Mouse (Mus musculus): ENCODE measurements around the gene Olfr486.
"Not testable (repeated sequence)": the region's sequence is repeated elsewhere in the genome, so short reads cannot be mapped to it uniquely, and the experiment has no call there.

GRCm38 (mm10) chr7:108192714-108193113 lies 20.2 kb upstream of the Olfr486 start:
- not testable (repeated sequence) for TF ChIP-seq CTCF (IDR thresholded peaks at IDR 0.05; ENCODE audit: borderline replicate concordance, control insufficient read depth, extremely low read depth, insufficient read depth, low read length, poor library complexity); POLR2A (IDR thresholded peaks at IDR 0.05; ENCODE audit: control insufficient read depth, extremely low read depth, insufficient read depth, low read length, poor library complexity)
